Mouse (Mus musculus): ENCODE results near the gene Mtmr10. TPM values are rescaled to one million over a fixed set of nuclear protein-coding genes. Genes with fewer than 3 reads are reported as not detected.

The Mtmr10 gene
- polyA plus RNA-seq, 1 experiment: 11.6 TPM

DNA sequence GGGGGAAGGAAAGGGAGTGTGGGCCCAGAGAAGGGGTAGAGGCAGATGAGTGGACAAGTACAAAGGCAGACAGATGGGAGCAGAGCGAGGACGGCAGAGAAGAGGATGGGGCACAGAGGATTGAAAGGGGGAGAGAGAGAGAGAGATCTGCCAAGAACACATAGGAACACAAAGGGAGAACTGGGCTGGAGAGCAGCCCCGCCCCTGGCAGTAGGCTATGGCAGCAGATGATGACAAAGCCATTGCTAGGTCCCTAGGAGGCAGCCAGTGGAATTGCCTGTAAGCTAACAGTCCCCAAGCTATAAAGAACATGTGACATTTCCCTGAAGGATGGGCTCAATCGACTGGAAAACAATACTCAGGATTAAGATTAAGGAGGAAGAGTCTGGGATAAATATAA is 11.9 kb upstream of the Mtmr10 start:
- Histone ChIP-seq H3K4me1 (ENCODE audit: control insufficient read depth, insufficient read depth, insufficient read length, low read length) (no peaks in the 10 kb centered on the region), H3K4me3 (ENCODE audit: insufficient read depth, low read depth, low read length) (no peak overlapping the region), H3K27ac (replicated peaks; ENCODE audit: low read depth, low read length) (no peak overlapping the region)

GRCm38 (mm10) chr7:64276921-64277320 is 10.5 kb upstream of the Mtmr10 start:
- no peak overlapping the region for H3K4me3 ChIP-seq (ENCODE audit: insufficient read depth, low read depth, low read length)
- H3K27ac ChIP-seq (replicated peaks; ENCODE audit: low read depth, low read length): no peak overlapping the region
- no peaks in the 10 kb centered on the region for H3K4me1 ChIP-seq (ENCODE audit: control insufficient read depth, insufficient read depth, insufficient read length, low read length)

DNA sequence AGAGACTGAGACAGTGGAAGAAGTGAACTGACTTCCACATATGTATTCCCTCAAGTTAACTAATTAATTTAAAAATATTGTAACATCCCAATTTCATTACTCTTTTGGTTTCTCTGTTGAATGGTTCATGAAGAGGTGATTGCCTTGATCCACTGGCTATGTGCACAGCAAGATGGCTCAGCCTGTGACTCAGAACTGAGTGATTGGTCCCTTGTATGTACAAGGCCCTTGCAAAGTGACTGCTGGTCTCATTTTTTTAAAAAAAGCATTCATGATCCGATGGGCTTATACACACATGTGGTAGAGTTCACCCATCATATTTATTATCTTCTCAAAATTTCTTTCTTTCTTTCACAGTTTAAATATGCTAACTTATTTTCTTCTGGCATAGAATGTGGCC is 8.9 kb upstream of the Mtmr10 start:
- no peak overlapping the region for H3K27ac ChIP-seq (replicated peaks; ENCODE audit: low read depth, low read length)
- H3K4me1 ChIP-seq (ENCODE audit: control insufficient read depth, insufficient read depth, insufficient read length, low read length): no peaks in the 10 kb centered on the region
- no peak overlapping the region for H3K4me3 ChIP-seq (ENCODE audit: insufficient read depth, low read depth, low read length)

DNA sequence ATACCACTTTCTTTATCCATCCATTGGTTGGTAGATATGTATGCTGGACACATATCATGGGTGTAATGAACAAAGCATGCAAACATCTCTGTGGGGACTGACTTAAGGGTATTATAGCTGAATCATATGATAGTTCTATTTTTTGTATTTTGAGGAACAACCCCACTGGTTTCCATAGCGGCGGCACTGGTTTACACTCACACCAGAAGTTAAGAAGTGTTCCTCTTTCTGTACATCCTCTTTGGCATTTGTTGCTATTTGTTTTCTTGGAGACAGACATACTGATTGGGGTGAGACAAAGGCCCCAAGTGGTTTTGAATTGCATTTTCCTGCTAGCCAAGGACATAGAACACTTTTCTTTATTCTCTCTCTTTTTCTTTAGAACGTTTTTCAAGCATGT is 7.9 kb upstream of the Mtmr10 start:
- Histone ChIP-seq H3K4me1 (ENCODE audit: control insufficient read depth, insufficient read depth, insufficient read length, low read length) (no peaks in the 10 kb centered on the region), H3K27ac (replicated peaks; ENCODE audit: low read depth, low read length) (no peak overlapping the region), H3K4me3 (ENCODE audit: insufficient read depth, low read depth, low read length) (no peak overlapping the region)

DNA sequence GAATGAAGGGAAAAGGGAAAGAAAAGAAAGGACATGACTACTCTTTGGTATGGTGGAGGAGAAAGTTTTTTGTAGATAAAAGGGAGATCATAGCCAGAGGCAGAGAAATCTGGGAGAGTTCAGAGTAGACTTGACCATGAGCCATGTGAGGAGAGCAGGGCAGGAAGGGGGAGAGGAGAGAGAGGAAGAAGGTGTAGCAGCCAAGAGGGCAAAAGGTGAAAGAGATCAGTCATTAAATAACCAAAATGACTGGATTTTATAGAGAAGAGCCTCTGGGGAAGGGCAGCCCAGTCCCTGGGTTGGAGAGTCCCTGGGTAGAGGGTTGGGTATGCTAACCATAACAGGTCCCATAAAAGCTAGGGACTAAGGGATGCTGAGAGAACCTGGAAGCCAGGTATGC is 887 bp upstream of the Mtmr10 start:
- Histone ChIP-seq H3K4me3 (ENCODE audit: insufficient read depth, low read depth, low read length) (no peak overlapping the region; the same call in 1 of the 2 replicates), H3K27ac (replicated peaks; ENCODE audit: low read depth, low read length) (0 out of 2 replicates have a peak overlapping the region, but pooled peaks have one; percentile 8), H3K4me1 (ENCODE audit: control insufficient read depth, insufficient read depth, insufficient read length, low read length) (peaks cover 10% of the 10 kb centered on the region)

DNA sequence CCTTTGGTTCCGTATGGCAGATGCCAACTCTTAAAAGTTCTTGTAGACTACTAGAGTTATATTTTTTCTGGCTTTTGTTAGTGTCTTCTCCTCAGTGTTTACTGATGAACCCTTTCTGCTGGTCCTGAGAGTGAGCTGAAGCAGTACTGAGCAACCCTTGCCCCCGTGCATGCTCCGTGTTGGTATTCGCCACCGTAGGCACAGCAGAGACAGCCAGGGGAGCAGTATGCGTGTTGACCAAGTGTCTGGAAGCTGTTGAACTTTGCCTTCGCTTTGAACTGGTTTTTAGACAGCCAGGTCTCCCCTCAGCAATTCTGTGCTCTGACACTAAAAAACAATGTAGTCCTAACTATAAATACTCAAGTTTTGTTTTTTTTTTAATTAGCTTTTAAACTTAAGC is 2.0 kb downstream of the Mtmr10 start:
- H3K4me1 ChIP-seq (ENCODE audit: control insufficient read depth, insufficient read depth, insufficient read length, low read length): peaks cover 13% of the 10 kb centered on the region
- 0 out of 2 replicates have a peak overlapping the region, but pooled peaks have one; percentile 19 for H3K27ac ChIP-seq (replicated peaks; ENCODE audit: low read depth, low read length)
- 0 out of 2 replicates have a peak overlapping the region, but pooled peaks have one; percentile 23 for H3K4me3 ChIP-seq (ENCODE audit: insufficient read depth, low read depth, low read length)

GRCm38 (mm10) chr7:64290431-64290830 is 3.0 kb downstream of the Mtmr10 start:
- H3K4me3 ChIP-seq (ENCODE audit: insufficient read depth, low read depth, low read length): peak overlapping the region; percentile 14; the same call in 1 of the 2 replicates
- peak overlapping the region; percentile 74 for H3K27ac ChIP-seq (replicated peaks; ENCODE audit: low read depth, low read length)
- peaks cover 13% of the 10 kb centered on the region for H3K4me1 ChIP-seq (ENCODE audit: control insufficient read depth, insufficient read depth, insufficient read length, low read length)

- H3K4me3 ChIP-seq (ENCODE audit: insufficient read depth, low read depth, low read length): no peak overlapping the region
- no peak overlapping the region for H3K27ac ChIP-seq (replicated peaks; ENCODE audit: low read depth, low read length)
- peaks cover 14% of the 10 kb centered on the region for H3K4me1 ChIP-seq (ENCODE audit: control insufficient read depth, insufficient read depth, insufficient read length, low read length)
These were observed 4.3 kb downstream of the Mtmr10 start for GRCm38 (mm10) chr7:64291722-64292121.

DNA sequence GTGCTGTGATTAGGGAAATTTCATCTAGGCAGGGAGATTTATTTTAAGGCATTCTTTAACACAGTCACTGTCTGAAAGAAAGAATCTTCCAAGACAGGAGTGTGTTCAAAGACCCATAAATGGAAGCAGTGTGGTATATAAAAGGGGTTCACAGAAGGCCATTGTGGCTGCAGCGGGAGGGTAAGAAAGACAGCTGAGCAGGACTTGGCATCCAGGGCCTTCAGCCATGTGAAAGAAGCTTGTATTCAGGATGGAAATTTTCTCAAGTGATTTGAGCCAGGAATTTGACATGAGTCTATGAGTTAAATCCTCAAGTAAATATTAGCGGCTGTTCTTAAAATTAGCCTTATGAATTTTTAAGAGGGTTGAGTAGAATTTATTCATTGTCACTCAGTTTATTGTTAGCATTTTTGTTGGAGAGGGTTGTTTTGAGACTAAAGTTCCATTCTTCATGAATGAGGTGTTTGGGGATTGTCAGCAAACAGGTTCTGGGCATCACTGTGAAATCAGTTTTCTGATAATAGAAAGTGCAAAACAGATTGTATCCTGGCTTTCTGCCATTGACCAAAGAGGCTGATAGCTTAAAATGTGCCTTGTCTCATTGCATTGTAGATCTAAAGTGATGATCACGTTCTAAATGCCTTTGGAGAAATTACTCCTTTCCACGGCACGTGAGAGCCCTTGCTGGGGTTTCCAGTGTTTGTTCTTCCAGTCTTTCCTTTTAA is 9.0 kb downstream of the Mtmr10 start:
- Histone ChIP-seq H3K4me1 (ENCODE audit: control insufficient read depth, insufficient read depth, insufficient read length, low read length) (peaks cover 5% of the 10 kb centered on the region), H3K27ac (replicated peaks; ENCODE audit: low read depth, low read length) (no peak overlapping the region), H3K4me3 (ENCODE audit: insufficient read depth, low read depth, low read length) (no peak overlapping the region)

GRCm38 (mm10) chr7:64310241-64310640 is 22.8 kb downstream of the Mtmr10 start:
- H3K27ac ChIP-seq (replicated peaks; ENCODE audit: low read depth, low read length): no peak overlapping the region
- no peak overlapping the region for H3K4me3 ChIP-seq (ENCODE audit: insufficient read depth, low read depth, low read length)
- no peaks in the 10 kb centered on the region for H3K4me1 ChIP-seq (ENCODE audit: control insufficient read depth, insufficient read depth, insufficient read length, low read length)

DNA sequence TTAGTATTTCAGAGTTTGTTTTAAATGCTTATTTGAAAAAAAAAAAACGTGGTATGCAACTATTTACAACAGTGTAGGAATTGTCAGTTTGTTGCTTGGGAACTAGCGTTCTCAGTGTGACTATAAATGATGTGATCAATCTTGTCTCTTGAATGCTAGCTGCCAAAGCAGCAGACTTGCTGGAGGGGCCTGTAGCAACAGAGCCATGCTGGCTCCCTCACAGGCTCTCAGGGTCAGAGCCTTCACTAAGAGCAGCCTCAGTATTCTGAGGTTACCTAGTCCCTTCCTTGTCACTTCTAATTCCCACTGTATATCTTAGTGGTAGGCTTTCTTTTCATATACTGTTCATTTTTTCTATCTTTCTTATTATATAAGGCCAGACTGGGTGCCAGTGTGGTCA is 23.3 kb downstream of the Mtmr10 start:
- H3K4me1 ChIP-seq (ENCODE audit: control insufficient read depth, insufficient read depth, insufficient read length, low read length): no peaks in the 10 kb centered on the region
- no peak overlapping the region for H3K27ac ChIP-seq (replicated peaks; ENCODE audit: low read depth, low read length)
- H3K4me3 ChIP-seq (ENCODE audit: insufficient read depth, low read depth, low read length): no peak overlapping the region

GRCm38 (mm10) chr7:64312811-64313210 is 25.4 kb downstream of the Mtmr10 start:
- H3K4me3 ChIP-seq (ENCODE audit: insufficient read depth, low read depth, low read length): no peak overlapping the region
- no peaks in the 10 kb centered on the region for H3K4me1 ChIP-seq (ENCODE audit: control insufficient read depth, insufficient read depth, insufficient read length, low read length)
- no peak overlapping the region for H3K27ac ChIP-seq (replicated peaks; ENCODE audit: low read depth, low read length)

GRCm38 (mm10) chr7:64321125-64321524 is 33.7 kb downstream of the Mtmr10 start:
- no peak overlapping the region for H3K27ac ChIP-seq (replicated peaks; ENCODE audit: low read depth, low read length)
- H3K4me1 ChIP-seq (ENCODE audit: control insufficient read depth, insufficient read depth, insufficient read length, low read length): no peaks in the 10 kb centered on the region
- no peak overlapping the region for H3K4me3 ChIP-seq (ENCODE audit: insufficient read depth, low read depth, low read length)

GRCm38 (mm10) chr7:64321658-64322057 is 34.2 kb downstream of the Mtmr10 start:
- Histone ChIP-seq H3K27ac (replicated peaks; ENCODE audit: low read depth, low read length) (no peak overlapping the region), H3K4me1 (ENCODE audit: control insufficient read depth, insufficient read depth, insufficient read length, low read length) (no peaks in the 10 kb centered on the region), H3K4me3 (ENCODE audit: insufficient read depth, low read depth, low read length) (no peak overlapping the region)

GRCm38 (mm10) chr7:64326892-64327291 is 39.4 kb downstream of the Mtmr10 start:
- no peak overlapping the region for H3K4me3 ChIP-seq (ENCODE audit: insufficient read depth, low read depth, low read length)
- no peaks in the 10 kb centered on the region for H3K4me1 ChIP-seq (ENCODE audit: control insufficient read depth, insufficient read depth, insufficient read length, low read length)
- no peak overlapping the region for H3K27ac ChIP-seq (replicated peaks; ENCODE audit: low read depth, low read length)

GRCm38 (mm10) chr7:64327486-64327885 is 40.0 kb downstream of the Mtmr10 start:
- H3K4me3 ChIP-seq (ENCODE audit: insufficient read depth, low read depth, low read length): no peak overlapping the region
- no peak overlapping the region for H3K27ac ChIP-seq (replicated peaks; ENCODE audit: low read depth, low read length)
- H3K4me1 ChIP-seq (ENCODE audit: control insufficient read depth, insufficient read depth, insufficient read length, low read length): no peaks in the 10 kb centered on the region
